Mouse (Mus musculus) cerebellum, postnatal 14 days (tissue): ENCODE results near the gene Ntm.
A peak's percentile ranks its signal among the peaks of the same experiment; 100 is the strongest.

Experiments
- DNase-seq, 2 experiments: peaks; one replicate each; pipeline ENCODE4 v3.0.0; 2021; ENCODE audit warnings: mixed read lengths in 2 of 2

Gene Ntm

GRCm38 (mm10) chr9:29400151-29400550 is 562.8 kb downstream of the Ntm start:
- no peak for DNase-seq

- DNase-seq, result no peak
Observed at GRCm38 (mm10) chr9:29396101-29396500, 566.8 kb downstream of the Ntm start.

GRCm38 (mm10) chr9:29393136-29393535 is 569.8 kb downstream of the Ntm start:
- peak; percentile 66 to 81 for DNase-seq

- DNase-seq, result peak; percentile 88 to 92
Observed at GRCm38 (mm10) chr9:29390796-29391517, 572.0 kb downstream of the Ntm start.

GRCm38 (mm10) chr9:29389224-29389623 is 573.7 kb downstream of the Ntm start:
- DNase-seq, result no peak

GRCm38 (mm10) chr9:29387136-29387535 is 575.8 kb downstream of the Ntm start:
- peak; percentile 87 to 89 for DNase-seq

- no peak for DNase-seq
Observed at GRCm38 (mm10) chr9:29377172-29378002, 585.6 kb downstream of the Ntm start.

GRCm38 (mm10) chr9:29371341-29371740 is 591.6 kb downstream of the Ntm start:
- peak in 1 of 2 experiments; percentile 56 for DNase-seq

- no peak for DNase-seq
Observed at GRCm38 (mm10) chr9:29369621-29370020, 593.3 kb downstream of the Ntm start.

- DNase-seq, result no peak
Observed at GRCm38 (mm10) chr9:29368291-29368690, 594.6 kb downstream of the Ntm start.

GRCm38 (mm10) chr9:29357796-29358195 is 605.1 kb downstream of the Ntm start:
- DNase-seq, result peak; percentile 32 to 49

- no peak for DNase-seq
Observed at GRCm38 (mm10) chr9:29342303-29342702, 620.6 kb downstream of the Ntm start.

- no peak for DNase-seq
Observed at GRCm38 (mm10) chr9:29341292-29341691, 621.6 kb downstream of the Ntm start.

- no peak for DNase-seq
Observed at GRCm38 (mm10) chr9:29335671-29336070, 627.3 kb downstream of the Ntm start.

GRCm38 (mm10) chr9:29332296-29333090 is 630.4 kb downstream of the Ntm start:
- peak; percentile 46 to 61 for DNase-seq

- no peak for DNase-seq
Observed at GRCm38 (mm10) chr9:29330486-29330885, 632.5 kb downstream of the Ntm start.

GRCm38 (mm10) chr9:29326283-29326682 is 636.7 kb downstream of the Ntm start:
- no peak for DNase-seq

- no peak for DNase-seq
Observed at GRCm38 (mm10) chr9:29325137-29325536, 637.8 kb downstream of the Ntm start.

GRCm38 (mm10) chr9:29319197-29319596 is 643.7 kb downstream of the Ntm start:
- no peak for DNase-seq

GRCm38 (mm10) chr9:29318676-29319162 is 644.2 kb downstream of the Ntm start:
- no peak for DNase-seq

GRCm38 (mm10) chr9:29317623-29318022 is 645.3 kb downstream of the Ntm start:
- no peak for DNase-seq

- DNase-seq, result no peak
Observed at GRCm38 (mm10) chr9:29315842-29316241, 647.1 kb downstream of the Ntm start.

- DNase-seq, result peak in 1 of 2 experiments; percentile 41
Observed at GRCm38 (mm10) chr9:29306961-29307360, 656.0 kb downstream of the Ntm start.
